Mouse (Mus musculus): Measurements from ENCODE around the gene Tcap.

Gene Tcap

GRCm38 (mm10) chr11:98355732-98356299 lies 27.8 kb upstream of the Tcap start:
- no peak for DNase-seq

GRCm38 (mm10) chr11:98356625-98357394 lies 26.8 kb upstream of the Tcap start:
- no peak for DNase-seq

- no peak for DNase-seq
These were observed 26.0 kb upstream of the Tcap start for GRCm38 (mm10) chr11:98357396-98358160.

GRCm38 (mm10) chr11:98358161-98359083 lies 25.2 kb upstream of the Tcap start, which contains the start of gene Stard3:
Gene Stard3 (plus strand): TSS chr11:98358368.
- DNase-seq, result peak; percentile 81

GRCm38 (mm10) chr11:98360866-98361521 lies 22.6 kb upstream of the Tcap start:
- DNase-seq, result no peak

GRCm38 (mm10) chr11:98363817-98364216 lies 19.8 kb upstream of the Tcap start:
- DNase-seq, result no peak

- DNase-seq, result no peak
These were observed 19.2 kb upstream of the Tcap start for GRCm38 (mm10) chr11:98364410-98364809.

GRCm38 (mm10) chr11:98366290-98366689 lies 17.3 kb upstream of the Tcap start:
- no peak for DNase-seq

GRCm38 (mm10) chr11:98367171-98367862 lies 16.3 kb upstream of the Tcap start:
- DNase-seq, result peak; percentile 52

GRCm38 (mm10) chr11:98367863-98368186 lies 15.8 kb upstream of the Tcap start:
- no peak for DNase-seq

- DNase-seq, result no peak
These were observed 14.3 kb upstream of the Tcap start for GRCm38 (mm10) chr11:98369337-98369736.

- DNase-seq, result no peak
These were observed 13.0 kb upstream of the Tcap start for GRCm38 (mm10) chr11:98370588-98370987.

- DNase-seq, result no peak
These were observed 11.9 kb upstream of the Tcap start for GRCm38 (mm10) chr11:98371556-98372240.

- no peak for DNase-seq
These were observed 11.2 kb upstream of the Tcap start for GRCm38 (mm10) chr11:98372406-98372805.

GRCm38 (mm10) chr11:98373244-98373643 lies 10.4 kb upstream of the Tcap start:
- DNase-seq, result no peak

- no peak for DNase-seq
These were observed 9.3 kb upstream of the Tcap start for GRCm38 (mm10) chr11:98374266-98374665.

GRCm38 (mm10) chr11:98376756-98377155 lies 6.9 kb upstream of the Tcap start:
- DNase-seq, result no peak

- DNase-seq, result no peak
These were observed 5.8 kb upstream of the Tcap start for GRCm38 (mm10) chr11:98377787-98378186.

GRCm38 (mm10) chr11:98379379-98379778 lies 4.2 kb upstream of the Tcap start:
- DNase-seq, result no peak

GRCm38 (mm10) chr11:98380106-98380505 lies 3.5 kb upstream of the Tcap start:
- DNase-seq, result no peak

GRCm38 (mm10) chr11:98381651-98382050 lies 2.0 kb upstream of the Tcap start:
- DNase-seq, result no peak
